ENCODE assay signal across 8 mouse cellular contexts in genomic region chr1:59253301-59253909, GRCm38 (mm10). TPM values are rescaled to one million over a fixed set of nuclear protein-coding genes. Genes with fewer than 3 reads are reported as not detected.
DNase-seq lines count a peak whose midpoint lies in the region; ATAC-seq and TF ChIP-seq lines count a peak whose summit lies in the region.

No protein-coding gene starts in this region.

- peak overlapping the region; percentile 41 for H3K4me2 ChIP-seq in kidney, embryonic 14.5 days (replicated peaks; ENCODE audit: low read depth, low read length)
- peak overlapping the region; percentile 57 for H3K4me2 ChIP-seq in hindbrain, embryonic 15.5 days
- H3K4me2 ChIP-seq in midbrain, postnatal 0 days (ENCODE audit: low read depth, low read length, poor library complexity, severe bottlenecking), result peak overlapping the region; percentile 57

- H3K9me3 ChIP-seq in kidney, embryonic 14.5 days (ENCODE audit: control insufficient read depth, low read length), result no peaks in the 10 kb centered on the region
- H3K9me3 ChIP-seq in hindbrain, embryonic 15.5 days, result no peaks in the 10 kb centered on the region
- H3K9me3 ChIP-seq in midbrain, postnatal 0 days (ENCODE audit: low read length), result no peaks in the 10 kb centered on the region

- no peak overlapping the region for H3K27ac ChIP-seq in kidney, embryonic 14.5 days (ENCODE audit: low read depth, low read length)
- H3K27ac ChIP-seq in hindbrain, embryonic 15.5 days (replicated peaks), result no peak overlapping the region
- H3K27ac ChIP-seq in midbrain, postnatal 0 days (ENCODE audit: low read depth, low read length), result peak overlapping the region; percentile 47; the same call in 1 of the 2 replicates

- H3K9ac ChIP-seq in kidney, embryonic 14.5 days (ENCODE audit: low read depth, low read length), result no peak overlapping the region
- H3K9ac ChIP-seq in hindbrain, embryonic 15.5 days, result peak overlapping the region; percentile 36; the same call in 1 of the 2 replicates
- 0 out of 2 replicates have a peak overlapping the region, but pooled peaks have one; percentile 42 for H3K9ac ChIP-seq in midbrain, postnatal 0 days (replicated peaks; ENCODE audit: low read length, poor library complexity, severe bottlenecking)

- peak; percentile 51; the same call in 1 of the 2 replicates for ATAC-seq in kidney, embryonic 14.5 days (ENCODE audit: low FRiP score, low TSS enrichment)
- ATAC-seq in hindbrain, embryonic 15.5 days (ENCODE audit: low FRiP score, low read depth), result 0 out of 2 replicates have a peak, but pooled peaks have one; percentile 44
- peak; percentile 45 for ATAC-seq in midbrain, postnatal 0 days (ENCODE audit: low FRiP score)
- no peak for ATAC-seq in monocyte, adult 5-6 weeks (replicated peaks; ENCODE audit: insufficient number of reproducible peaks, low FRiP score, low TSS enrichment, poor library complexity, severe bottlenecking)

- no peaks in the 10 kb centered on the region for H3K27me3 ChIP-seq in kidney, embryonic 14.5 days (ENCODE audit: control insufficient read depth, insufficient read depth, low read length)
- no peaks in the 10 kb centered on the region for H3K27me3 ChIP-seq in hindbrain, embryonic 15.5 days
- no peaks in the 10 kb centered on the region for H3K27me3 ChIP-seq in midbrain, postnatal 0 days (ENCODE audit: insufficient read depth, low read length)

- 2% methylated on average over 16 of the region's 18 CpGs for WGBS in kidney, embryonic 14.5 days
- 3% methylated on average over 14 of the region's 18 CpGs for WGBS in hindbrain, embryonic 15.5 days
- under 1% methylated on average over 17 of the region's 18 CpGs for WGBS in midbrain, postnatal 0 days

- peaks cover 16% of the 10 kb centered on the region for H3K4me1 ChIP-seq in kidney, embryonic 14.5 days (ENCODE audit: control insufficient read depth, insufficient read depth, low read length)
- H3K4me1 ChIP-seq in hindbrain, embryonic 15.5 days (replicated peaks), result peaks cover 18% of the 10 kb centered on the region
- H3K4me1 ChIP-seq in midbrain, postnatal 0 days (ENCODE audit: insufficient read depth, low read length), result 0 out of 2 replicates have a peak, but pooled peaks cover 3% of the 10 kb centered on the region

- no peak for TF ChIP-seq CTCF in midbrain, postnatal 0 days (IDR thresholded peaks at IDR 0.05)

- no peaks in the 10 kb centered on the region for H3K36me3 ChIP-seq in kidney, embryonic 14.5 days (ENCODE audit: control insufficient read depth, insufficient read depth, low read length)
- no peaks in the 10 kb centered on the region for H3K36me3 ChIP-seq in hindbrain, embryonic 15.5 days
- no peaks in the 10 kb centered on the region for H3K36me3 ChIP-seq in midbrain, postnatal 0 days (ENCODE audit: insufficient read depth, low read length)

- DNase-seq in kidney, adult 8-10 months, result no peak
- peak; percentile 47 for DNase-seq in embryo, embryonic 11 days
- peak; percentile 15 for DNase-seq in midbrain, postnatal 0 days (ENCODE audit: low spot score)
- no peak for DNase-seq in thymus, postnatal 36 days
- DNase-seq in gastrocnemius, postnatal 4 days (ENCODE audit: low spot score in 2 of 2), result no peak

- peak overlapping the region; percentile 29 for H3K4me3 ChIP-seq in kidney, embryonic 14.5 days (ENCODE audit: low read length)
- peak overlapping the region; percentile 30 for H3K4me3 ChIP-seq in hindbrain, embryonic 15.5 days
- H3K4me3 ChIP-seq in midbrain, postnatal 0 days (ENCODE audit: low read depth, low read length), result peak overlapping the region; percentile 32

RNA-seq across cellular contexts. Expression of gene Cdk15, which starts 3.3 kb away (rescaled TPM):
- polyA plus RNA-seq in kidney, embryonic 14.5 days (2014; fragmentation: Nextera tagmentation; extraction: Ambion mirVana), result 0.53 and 0.93 TPM in 2 replicates
- polyA plus RNA-seq in hindbrain, embryonic 15.5 days (2015; fragmentation: Nextera tagmentation; extraction: Ambion mirVana), result 1.0 and 1.6 TPM in 2 replicates
- 0.66 and 1.1 TPM in 2 replicates for total RNA-seq in midbrain, postnatal 0 days (2014; rRNA removed)
- 1.7 and 2.1 TPM in 2 replicates for polyA plus RNA-seq in midbrain, postnatal 0 days (2015; fragmentation: Nextera tagmentation; extraction: Ambion mirVana)
- 0.21 TPM in 1 of 3 replicates, not detected in the others for total RNA-seq in monocyte, adult 5-6 weeks (2017)
- total RNA-seq in gastrocnemius, postnatal 4 days (2021), result 1 to 10 TPM in 1 of 2 experiments, under 1 TPM in 1; 0.96 to 1.3 TPM

RNA-seq across cellular contexts. Expression of gene Als2, which starts 16.4 kb away (rescaled TPM):
- 6.1 and 13.7 TPM in 2 replicates for polyA plus RNA-seq in kidney, embryonic 14.5 days (2014; fragmentation: Nextera tagmentation; extraction: Ambion mirVana)
- 18.2 and 19.9 TPM in 2 replicates for polyA plus RNA-seq in hindbrain, embryonic 15.5 days (2015; fragmentation: Nextera tagmentation; extraction: Ambion mirVana)
- total RNA-seq in midbrain, postnatal 0 days (2014; rRNA removed), result 37.7 and 39.8 TPM in 2 replicates
- polyA plus RNA-seq in midbrain, postnatal 0 days (2015; fragmentation: Nextera tagmentation; extraction: Ambion mirVana), result 12.3 and 13.2 TPM in 2 replicates
- total RNA-seq in monocyte, adult 5-6 weeks (2017), result 10.4 to 16.2 TPM (median 12.3 TPM) in 3 replicates
- total RNA-seq in gastrocnemius, postnatal 4 days (2021), result 10 to 100 TPM; 22.8 to 24.7 TPM

Comparison
In these comparisons a context has a peak if more than half of its experiments do, and no peak if none do; other contexts are left out.
1. DNase-seq: peak in embryo, embryonic 11 days (single experiment) and midbrain, postnatal 0 days (single experiment); none in kidney, adult 8-10 months (0 of 2), thymus, postnatal 36 days (0 of 2) and gastrocnemius, postnatal 4 days (0 of 2).
2. Peak in every context shown above with its lines, with median percentiles within 50 percentile points of each other: H3K4me2 ChIP-seq and H3K4me3 ChIP-seq.